Mouse (Mus musculus) kidney, embryonic 15.5 days (tissue): ENCODE results near the gene Trim29. TPM values are rescaled to one million over a fixed set of nuclear protein-coding genes. Genes with fewer than 3 reads are reported as not detected.
A peak's percentile ranks its signal among the peaks of the same experiment; 100 is the strongest.

Experiments used
- ATAC-seq: fragments of 200-750 bp; cut with Nextera tagmentation; replicated peaks from 2 replicates; pipeline ENCODE4 v1.8.0; 2017; ENCODE audit warnings: moderate TSS enrichment; ENCODE audit not compliant: low FRiP score
- H3K27ac ChIP-seq: fragments of 300-500 bp; sonication (generic); 2 replicates; pipeline ENCODE4 v1.5.1; 2015; ENCODE audit warnings: mild to moderate bottlenecking, inconsistent platforms
- H3K27me3 ChIP-seq: fragments of 300-500 bp; sonication (generic); 2 replicates; pipeline ENCODE4 v1.6.1; 2015; ENCODE audit warnings: inconsistent platforms
- H3K36me3 ChIP-seq: fragments of 300-500 bp; sonication (generic); 2 replicates; pipeline ENCODE4 v1.6.1; 2015; ENCODE audit warnings: inconsistent platforms
- H3K4me1 ChIP-seq: fragments of 300-500 bp; sonication (generic); 2 replicates; pipeline ENCODE4 v1.6.1; 2015; ENCODE audit warnings: inconsistent platforms
- H3K4me2 ChIP-seq: fragments of 300-500 bp; sonication (generic); 2 replicates; pipeline ENCODE4 v1.6.1; 2015; ENCODE audit warnings: moderate library complexity, mild to moderate bottlenecking, inconsistent platforms
- H3K4me3 ChIP-seq: fragments of 300-500 bp; sonication (generic); replicated peaks from 2 replicates; pipeline ENCODE4 v1.5.1; 2015; ENCODE audit warnings: mild to moderate bottlenecking, inconsistent platforms
- H3K9ac ChIP-seq: fragments of 300-500 bp; sonication (generic); 2 replicates; pipeline ENCODE4 v1.6.1; 2015; ENCODE audit warnings: mild to moderate bottlenecking, inconsistent platforms
- H3K9me3 ChIP-seq: fragments of 300-500 bp; sonication (generic); replicated peaks from 2 replicates; pipeline ENCODE4 v1.6.1; 2016; ENCODE audit warnings: inconsistent platforms
- WGBS: fragments of 180-500 bp; shearing (Covaris S2); methylation state at CpG from one replicate; pipeline ENCODE4 v1.1.7; 2015; ENCODE audit warnings: mixed read lengths; 5-methylcytosine and 5-hydroxymethylcytosine counted together
- polyA plus RNA-seq: library from polyadenylated mRNA; unstranded; fragments of >200 nt; fragmentation: Nextera tagmentation; extraction: Ambion mirVana; gene quantifications from 2 replicates; pipeline ENCODE4 v1.2.1, GENCODE M21; 2015

Gene Trim29
- polyA plus RNA-seq, 1 experiment from 2014 or later: 1.4 TPM

- no peak for ATAC-seq
- Histone ChIP-seq H3K4me2 (no peak overlapping the region), H3K9me3 (no peaks in the 10 kb centered on the region), H3K4me1 (0 out of 2 replicates have a peak, but pooled peaks cover 2% of the 10 kb centered on the region), H3K36me3 (no peaks in the 10 kb centered on the region), H3K9ac (no peak overlapping the region), H3K27ac (no peak overlapping the region), H3K27me3 (peaks cover 10% of the 10 kb centered on the region; the same call in 1 of the 2 replicates), H3K4me3 (no peak overlapping the region)
- 69% methylated on average over 5 of the region's 5 CpGs for WGBS
Observed at GRCm38 (mm10) chr9:43338067-43338466, 27.4 kb downstream of the Trim29 start.

GRCm38 (mm10) chr9:43339614-43340020 is 29.0 kb downstream of the Trim29 start:
- no peaks in the 10 kb centered on the region for H3K36me3 ChIP-seq
- no peak overlapping the region for H3K9ac ChIP-seq
- no peak overlapping the region for H3K27ac ChIP-seq
- H3K4me1 ChIP-seq: 0 out of 2 replicates have a peak, but pooled peaks cover 2% of the 10 kb centered on the region
- H3K27me3 ChIP-seq: peaks cover 11% of the 10 kb centered on the region; the same call in 1 of the 2 replicates
- no peak overlapping the region for H3K4me3 ChIP-seq
- H3K4me2 ChIP-seq: no peak overlapping the region
- 3% methylated on average over 2 of the region's 2 CpGs for WGBS
- no peak for ATAC-seq
- H3K9me3 ChIP-seq: no peaks in the 10 kb centered on the region

DNA sequence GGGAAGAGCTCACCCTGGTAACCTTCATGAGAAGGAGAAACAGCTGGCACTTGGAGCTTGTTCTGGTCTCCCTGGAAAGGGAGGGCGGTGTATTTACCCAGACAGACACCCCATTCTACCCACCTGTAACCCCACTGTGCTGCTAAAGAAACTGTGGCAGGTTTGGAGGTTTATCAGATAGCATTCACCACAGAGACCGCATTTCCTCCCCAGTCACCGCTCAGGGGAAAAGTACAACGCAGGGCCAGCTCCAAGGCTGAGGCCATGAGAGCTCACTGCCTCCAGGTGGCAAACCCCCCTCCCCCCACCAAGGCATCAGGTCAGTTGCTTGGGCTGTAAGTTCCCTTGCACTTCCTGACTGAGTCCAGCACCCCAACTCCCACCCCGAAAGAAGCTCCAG is 39.4 kb downstream of the Trim29 start:
- Histone ChIP-seq H3K36me3 (no peaks in the 10 kb centered on the region), H3K27ac (no peak overlapping the region), H3K4me1 (peaks cover 8% of the 10 kb centered on the region), H3K27me3 (peaks cover 11% of the 10 kb centered on the region; the same call in 1 of the 2 replicates), H3K9ac (no peak overlapping the region), H3K4me3 (no peak overlapping the region), H3K9me3 (no peaks in the 10 kb centered on the region), H3K4me2 (no peak overlapping the region)
- no peak for ATAC-seq
- 36% methylated on average over 5 of the region's 5 CpGs for WGBS

DNA sequence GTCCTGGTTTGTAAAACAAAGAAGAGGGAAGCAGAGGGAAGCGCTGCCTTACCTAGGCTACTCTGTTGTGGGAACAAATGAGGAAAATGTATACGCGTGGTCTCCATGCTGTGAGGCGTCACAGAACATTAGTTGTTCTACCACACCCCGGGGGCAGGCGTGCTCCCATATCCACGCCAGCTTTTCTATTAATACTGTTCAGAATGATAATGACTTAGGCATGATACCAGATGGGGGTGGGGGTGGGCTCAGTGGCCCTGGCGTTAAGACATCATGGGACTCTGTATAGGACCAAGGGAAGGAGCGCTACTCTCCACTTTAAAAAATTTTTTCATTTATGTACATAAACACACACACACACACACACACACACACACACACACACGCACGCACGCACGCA is 40.4 kb downstream of the Trim29 start:
- H3K4me2 ChIP-seq: no peak overlapping the region
- H3K36me3 ChIP-seq: no peaks in the 10 kb centered on the region
- H3K4me1 ChIP-seq: peaks cover 8% of the 10 kb centered on the region
- H3K27me3 ChIP-seq: peaks cover 11% of the 10 kb centered on the region; the same call in 1 of the 2 replicates
- H3K4me3 ChIP-seq: no peak overlapping the region
- 73% methylated on average over 13 of the region's 13 CpGs for WGBS
- no peaks in the 10 kb centered on the region for H3K9me3 ChIP-seq
- H3K9ac ChIP-seq: no peak overlapping the region
- ATAC-seq: no peak
- no peak overlapping the region for H3K27ac ChIP-seq

- peaks cover 22% of the 10 kb centered on the region for H3K4me1 ChIP-seq
- H3K36me3 ChIP-seq: no peaks in the 10 kb centered on the region
- no peak overlapping the region for H3K27ac ChIP-seq
- no peak overlapping the region for H3K4me3 ChIP-seq
- H3K27me3 ChIP-seq: 0 out of 2 replicates have a peak, but pooled peaks cover 10% of the 10 kb centered on the region
- H3K9me3 ChIP-seq: no peaks in the 10 kb centered on the region
- H3K9ac ChIP-seq: no peak overlapping the region
- no peak overlapping the region for H3K4me2 ChIP-seq
- no peak for ATAC-seq
Observed at GRCm38 (mm10) chr9:43357011-43357410, 46.4 kb downstream of the Trim29 start.

DNA sequence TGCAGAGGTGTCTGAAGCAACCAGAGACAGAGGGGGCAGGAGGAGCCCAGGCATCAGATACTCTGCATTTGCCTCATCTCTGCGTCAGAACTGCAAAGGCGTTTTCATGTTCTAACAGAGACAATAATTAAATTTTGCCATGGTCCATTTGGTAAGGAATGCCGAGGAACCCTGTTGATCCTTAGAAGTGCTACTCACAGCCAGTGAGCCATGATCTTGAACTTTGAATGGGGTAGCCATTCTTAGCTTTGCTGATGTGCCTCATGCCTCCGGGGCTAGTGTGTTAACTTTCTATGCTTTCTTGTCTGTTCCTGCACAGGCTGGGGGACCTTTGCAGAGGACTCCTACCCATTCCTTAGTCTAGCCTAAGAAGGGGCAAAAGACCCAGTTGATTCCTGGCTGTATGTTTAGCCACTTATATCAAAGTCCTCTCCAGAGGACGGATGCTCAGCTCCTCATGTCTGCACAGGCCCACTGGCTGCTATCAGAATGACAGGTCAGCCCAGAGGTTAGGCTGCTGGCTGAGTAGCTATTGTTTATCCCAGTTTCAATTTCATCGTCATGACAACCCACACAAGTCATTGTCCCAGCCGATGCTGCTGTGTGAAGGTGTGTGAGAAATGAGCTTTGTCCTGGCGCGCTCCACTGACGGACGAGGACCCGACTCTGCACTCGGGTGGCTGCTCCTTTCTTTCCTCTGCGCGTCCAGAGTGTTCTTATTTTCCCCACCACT is 48.1 kb downstream of the Trim29 start:
- peaks cover 22% of the 10 kb centered on the region for H3K4me1 ChIP-seq
- H3K9me3 ChIP-seq: no peaks in the 10 kb centered on the region
- no peak overlapping the region for H3K9ac ChIP-seq
- no peak overlapping the region for H3K27ac ChIP-seq
- no peak overlapping the region for H3K4me3 ChIP-seq
- H3K4me2 ChIP-seq: 0 out of 2 replicates have a peak overlapping the region, but pooled peaks have one; percentile 15
- peak; percentile 52; the same call in 1 of the 2 replicates for ATAC-seq
- H3K36me3 ChIP-seq: no peaks in the 10 kb centered on the region
- H3K27me3 ChIP-seq: 0 out of 2 replicates have a peak, but pooled peaks cover 10% of the 10 kb centered on the region
- WGBS: 31% methylated on average over 15 of the region's 15 CpGs

GRCm38 (mm10) chr9:43368781-43369180 is 58.1 kb downstream of the Trim29 start:
- Histone ChIP-seq H3K9me3 (no peaks in the 10 kb centered on the region), H3K4me3 (no peak overlapping the region), H3K27me3 (no peaks in the 10 kb centered on the region), H3K9ac (no peak overlapping the region), H3K36me3 (no peaks in the 10 kb centered on the region), H3K4me1 (no peaks in the 10 kb centered on the region), H3K4me2 (no peak overlapping the region), H3K27ac (no peak overlapping the region)
- no peak for ATAC-seq
- 86% methylated on average over 3 of the region's 3 CpGs for WGBS

DNA sequence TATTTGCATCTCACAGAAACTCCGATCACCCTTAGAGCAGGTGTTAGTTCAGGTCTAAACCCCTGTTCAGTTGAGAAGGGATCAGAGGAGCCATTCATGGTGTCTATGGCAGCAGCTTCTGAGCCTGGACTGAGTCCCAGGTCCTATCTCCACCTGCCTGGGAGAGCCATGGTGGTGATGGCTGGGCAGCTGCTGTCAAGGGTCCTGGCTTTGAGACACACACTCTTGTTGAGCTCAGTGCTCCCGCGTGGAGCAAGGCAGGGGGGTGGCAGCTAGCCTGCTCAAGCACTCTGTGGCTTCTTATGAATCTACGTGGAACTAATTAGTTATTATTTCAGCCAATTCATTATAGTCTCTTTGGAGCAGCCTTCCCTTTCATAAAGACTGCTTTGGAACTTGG is 73.2 kb downstream of the Trim29 start:
- Histone ChIP-seq H3K36me3 (no peaks in the 10 kb centered on the region), H3K9ac (no peak overlapping the region), H3K27me3 (0 out of 2 replicates have a peak, but pooled peaks cover 3% of the 10 kb centered on the region), H3K4me1 (no peaks in the 10 kb centered on the region), H3K4me2 (no peak overlapping the region), H3K4me3 (no peak overlapping the region), H3K27ac (no peak overlapping the region), H3K9me3 (no peaks in the 10 kb centered on the region)
- ATAC-seq: no peak
- WGBS: 77% methylated on average over 4 of the region's 4 CpGs

DNA sequence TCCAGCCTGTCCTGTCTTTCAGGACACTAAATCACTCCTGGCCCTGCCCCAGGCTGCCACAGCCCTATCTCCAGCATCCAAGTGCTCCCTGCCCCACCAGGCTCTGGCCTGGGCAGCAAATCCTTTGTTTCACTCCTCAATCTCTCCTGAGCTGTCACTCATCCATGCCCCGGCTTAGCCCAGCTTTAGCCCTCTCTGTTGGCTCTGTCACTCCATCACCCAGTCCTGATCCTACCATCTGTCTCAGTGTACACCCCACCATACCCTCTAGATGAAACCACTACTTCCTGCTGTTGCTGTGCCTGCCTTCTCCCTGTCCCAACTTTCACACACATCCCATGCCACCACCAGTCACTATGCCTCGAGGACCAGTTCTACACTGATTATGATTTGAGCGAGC is 73.8 kb downstream of the Trim29 start:
- no peaks in the 10 kb centered on the region for H3K9me3 ChIP-seq
- H3K4me2 ChIP-seq: no peak overlapping the region
- H3K4me1 ChIP-seq: no peaks in the 10 kb centered on the region
- no peaks in the 10 kb centered on the region for H3K36me3 ChIP-seq
- no peak overlapping the region for H3K4me3 ChIP-seq
- no peak overlapping the region for H3K9ac ChIP-seq
- no peak for ATAC-seq
- no peak overlapping the region for H3K27ac ChIP-seq
- WGBS: 78% methylated on average over 3 of the region's 3 CpGs
- 0 out of 2 replicates have a peak, but pooled peaks cover 3% of the 10 kb centered on the region for H3K27me3 ChIP-seq

Other genes with a start within 250 kb of the Trim29 start
- 14.6 and 15.5 TPM in 2 replicates for gene Arhgef12, start 203.6 kb upstream of the Trim29 start, polyA plus RNA-seq
- gene Tmem136, start 194.3 kb upstream of the Trim29 start, polyA plus RNA-seq: 7.5 and 8.6 TPM in 2 replicates
- 0.17 TPM in 1 of 2 replicates, not detected in the other for gene Pou2f3, start 100.5 kb upstream of the Trim29 start, polyA plus RNA-seq
- 53.9 and 59.5 TPM in 2 replicates for gene Oaf, start 70.9 kb upstream of the Trim29 start, polyA plus RNA-seq